Mouse (Mus musculus) layer of hippocampus, postnatal 10 days (tissue): Measurements from ENCODE around the gene Ralgapa2. TPM values are rescaled to one million over a fixed set of nuclear protein-coding genes. Genes with fewer than 3 reads are reported as not detected.
A peak's percentile ranks its signal among the peaks of the same experiment; 100 is the strongest.

Source experiments
- DNase-seq, 2 experiments: peaks; one replicate each; pipeline ENCODE4 v3.0.0; 2021; ENCODE audit warnings: low spot score in 2 of 2
- total RNA-seq, 2 experiments: library from RNA; stranded (reverse); gene quantifications; 2 replicates each; pipeline ENCODE4 v1.2.3; 2021

The Ralgapa2 gene
- total RNA-seq, 2 experiments from 2014 or later, result 20.1 to 30.4 TPM

GRCm38 (mm10) chr2:146223176-146223905 is 288.8 kb downstream of the Ralgapa2 start:
- DNase-seq, result peak; percentile 27 to 50

DNA sequence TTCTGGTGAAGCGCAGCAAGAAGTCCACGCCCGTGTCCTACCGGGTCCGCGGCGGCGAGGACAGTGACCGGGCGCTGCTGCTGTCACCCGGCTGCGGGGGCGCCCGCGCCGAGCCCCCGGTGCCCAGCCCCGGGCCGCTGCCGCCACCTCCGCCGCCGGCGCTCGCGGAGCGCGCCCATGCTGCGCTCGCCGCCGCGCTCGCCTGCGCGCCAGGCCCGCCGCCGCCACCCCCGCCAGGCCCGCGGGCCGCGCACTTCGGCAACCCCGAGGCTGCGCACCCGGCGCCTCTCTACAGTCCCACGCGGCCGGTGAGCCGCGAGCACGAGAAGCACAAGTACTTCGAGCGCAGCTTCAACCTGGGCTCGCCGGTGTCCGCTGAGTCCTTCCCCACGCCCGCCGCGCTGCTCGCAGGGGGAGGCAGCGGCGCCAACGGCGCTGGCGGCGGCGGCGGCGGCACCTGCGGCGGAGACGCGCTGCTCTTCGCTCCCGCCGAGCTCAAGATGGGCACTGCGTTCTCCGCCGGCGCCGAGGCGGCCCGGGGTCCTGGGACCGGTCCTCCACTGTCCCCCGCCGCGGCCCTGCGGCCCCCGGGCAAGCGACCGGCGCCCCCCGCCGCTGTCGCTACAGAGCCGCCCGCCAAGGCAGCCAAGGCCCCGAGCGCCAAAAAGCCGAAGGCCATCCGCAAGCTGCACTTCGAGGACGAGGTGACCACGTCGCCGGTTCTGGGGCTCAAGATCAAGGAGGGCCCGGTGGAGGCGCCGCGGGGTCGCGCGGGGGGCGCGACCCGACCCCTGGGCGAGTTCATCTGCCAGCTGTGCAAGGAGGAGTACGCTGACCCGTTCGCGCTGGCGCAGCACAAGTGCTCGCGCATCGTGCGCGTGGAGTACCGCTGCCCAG is 289.6 kb downstream of the Ralgapa2 start:
- DNase-seq, result peak; percentile 35 to 59

DNA sequence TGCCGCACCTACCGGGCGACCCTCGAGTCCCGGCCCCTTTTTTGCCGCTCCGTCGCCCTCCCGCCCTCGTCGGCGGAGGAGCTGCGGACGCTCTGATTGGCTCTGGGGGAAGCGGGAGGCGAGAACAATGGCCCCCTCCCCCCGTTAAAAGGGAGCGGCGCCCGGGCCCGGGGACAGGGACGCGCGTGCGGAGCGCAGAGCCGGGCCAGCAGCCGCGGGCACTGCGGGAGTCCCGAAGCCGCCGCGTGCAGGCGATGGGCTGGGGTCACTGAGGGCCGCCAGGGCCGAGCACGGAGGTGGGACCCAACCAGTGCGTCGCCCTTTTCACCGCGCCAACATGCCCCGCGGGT is 290.2 kb downstream of the Ralgapa2 start:
- peak; percentile 67 to 81 for DNase-seq

DNA sequence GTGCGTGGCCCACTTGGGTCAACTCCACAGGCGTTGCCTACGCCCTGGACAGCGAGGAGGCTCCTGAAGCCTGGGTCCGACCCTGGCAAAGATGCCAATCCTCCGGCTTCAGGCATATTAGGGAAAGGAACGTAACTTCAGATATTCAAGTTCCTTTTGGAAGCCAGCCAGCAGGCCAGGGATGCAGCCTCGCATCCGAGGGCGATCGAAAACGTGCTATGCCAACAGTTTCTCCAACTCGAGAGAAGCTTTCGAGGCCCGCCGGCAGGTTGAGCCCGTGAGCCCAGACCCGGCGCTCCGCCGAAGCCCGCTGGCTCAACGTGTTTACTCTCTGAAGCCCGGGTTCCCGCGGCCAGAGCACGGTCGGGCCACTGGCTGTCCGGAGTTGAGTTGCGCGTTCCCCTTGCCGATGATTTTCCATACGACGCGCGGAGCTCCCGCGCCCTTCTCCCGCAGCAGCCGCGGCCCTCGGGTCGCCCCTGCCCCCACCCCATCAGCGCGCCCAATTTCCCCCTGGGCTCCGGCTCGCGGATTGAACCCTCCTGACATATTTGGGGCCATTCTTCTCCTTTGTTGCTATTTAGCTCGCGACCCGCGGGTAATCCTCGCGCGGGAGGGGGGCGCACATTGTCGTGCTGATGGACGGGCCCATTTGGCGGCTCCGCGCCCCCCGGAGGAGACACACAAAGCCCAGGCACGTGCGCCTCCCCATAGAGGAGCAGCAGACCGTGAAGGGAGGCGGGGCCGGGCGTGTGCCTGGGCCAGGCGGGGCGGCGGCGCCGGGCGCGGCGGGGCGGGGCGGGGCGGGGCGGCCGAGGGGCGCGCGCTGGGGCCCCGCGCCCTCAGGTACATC is 290.8 kb downstream of the Ralgapa2 start, which contains the start of gene Insm1:
Gene Insm1 (plus strand): TSS at position 846 of the 853 bp plus-strand sequence.
- peak; percentile 55 to 68 for DNase-seq

- peak in 1 of 2 experiments; percentile 35 for DNase-seq
Observed at GRCm38 (mm10) chr2:146220591-146221075, 291.5 kb downstream of the Ralgapa2 start.

GRCm38 (mm10) chr2:146219791-146220190 is 292.4 kb downstream of the Ralgapa2 start:
- DNase-seq, result no peak

- DNase-seq, result peak in 1 of 2 experiments; percentile 19
Observed at GRCm38 (mm10) chr2:146218881-146219535, 293.1 kb downstream of the Ralgapa2 start.

GRCm38 (mm10) chr2:146218161-146218691 is 293.9 kb downstream of the Ralgapa2 start:
- DNase-seq, result peak in 1 of 2 experiments; percentile 29

DNA sequence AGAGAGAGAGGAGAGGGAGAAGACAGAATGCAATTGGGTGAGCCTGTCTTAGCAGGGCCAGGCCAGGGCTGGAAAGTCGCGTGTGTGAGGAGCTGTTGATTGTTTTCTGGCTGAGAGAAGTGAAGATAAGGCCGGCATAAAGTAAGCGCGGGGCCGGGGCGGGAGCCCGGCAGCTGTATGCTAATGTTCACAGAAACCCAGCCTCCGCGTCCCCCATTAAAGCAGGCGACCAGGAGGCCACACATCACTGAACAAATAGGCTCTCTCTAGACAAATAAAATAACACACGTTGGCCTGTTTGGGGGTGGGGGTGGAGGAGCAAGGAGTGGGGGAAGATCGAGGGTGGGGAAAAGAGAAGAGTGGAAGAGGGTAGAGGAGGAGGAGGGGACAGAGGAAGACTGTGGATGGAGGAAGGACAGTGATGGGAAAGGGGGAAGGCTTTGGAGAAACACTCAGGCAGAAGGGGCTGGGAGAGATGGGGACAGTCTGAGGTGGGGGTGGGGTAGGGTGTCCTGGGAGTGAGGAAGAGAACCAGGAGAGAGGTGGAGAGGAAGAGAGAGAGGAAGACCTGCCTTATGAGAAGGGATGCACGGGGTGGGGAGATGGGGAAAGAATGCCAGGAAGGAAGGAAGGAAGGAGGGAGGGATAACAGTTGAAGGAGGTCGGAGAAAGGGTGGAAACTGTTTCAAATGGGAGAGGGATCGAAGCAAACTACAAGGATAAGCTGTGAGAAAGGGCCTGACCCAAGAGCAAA is 294.7 kb downstream of the Ralgapa2 start:
- peak; percentile 25 to 34 for DNase-seq

GRCm38 (mm10) chr2:146216111-146217064 is 295.8 kb downstream of the Ralgapa2 start:
- DNase-seq, result no peak

GRCm38 (mm10) chr2:146214715-146215114 is 297.4 kb downstream of the Ralgapa2 start:
- DNase-seq, result peak; percentile 67 to 71

DNA sequence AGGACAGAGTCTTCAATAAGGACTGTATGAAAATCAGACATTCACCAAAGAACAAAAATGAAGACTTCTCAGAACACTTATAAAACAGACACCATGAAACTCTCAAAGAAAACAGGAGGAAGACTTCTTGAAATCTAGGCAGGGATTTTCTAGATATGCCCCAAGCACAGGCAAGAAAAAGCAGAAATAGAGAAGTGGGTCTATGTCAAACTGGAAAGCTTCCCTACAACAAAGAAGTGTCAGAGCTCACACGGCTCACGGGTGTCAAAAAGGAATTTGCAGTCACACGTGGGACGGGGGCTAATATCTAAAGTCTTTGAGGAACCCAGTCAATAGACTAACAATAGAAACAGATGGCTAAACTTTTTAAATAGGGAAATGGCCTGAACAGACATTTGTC is 301.2 kb downstream of the Ralgapa2 start:
- DNase-seq, result no peak

- no peak for DNase-seq
Observed at GRCm38 (mm10) chr2:146197947-146198346, 314.2 kb downstream of the Ralgapa2 start.

DNA sequence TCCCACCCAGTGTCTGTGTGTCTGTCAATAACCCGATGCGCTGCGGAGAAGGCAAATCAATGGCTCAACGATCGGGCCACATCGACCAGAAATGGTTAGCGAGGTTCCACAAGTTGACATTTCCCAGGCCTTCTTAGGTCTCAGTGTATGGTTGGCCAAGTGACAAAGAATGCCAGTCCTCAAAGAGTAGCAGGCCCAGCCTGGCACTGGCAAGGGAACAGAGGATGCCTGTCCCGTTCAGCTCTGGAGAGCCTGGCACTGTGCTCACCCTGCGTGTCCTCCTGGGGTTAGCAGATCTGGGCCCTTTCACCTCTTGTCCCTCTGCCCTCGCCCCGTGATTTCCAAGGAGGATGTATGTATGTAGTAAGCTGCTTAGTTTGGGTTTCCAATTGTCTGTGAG is 316.0 kb downstream of the Ralgapa2 start:
- DNase-seq, result no peak
